Mouse (Mus musculus): ENCODE data around the gene Id3. TPM values are rescaled to one million over a fixed set of nuclear protein-coding genes. Genes with fewer than 3 reads are reported as not detected.

The Id3 gene
- polyA plus RNA-seq, 1 experiment from 2014 or later: 226 TPM

DNA sequence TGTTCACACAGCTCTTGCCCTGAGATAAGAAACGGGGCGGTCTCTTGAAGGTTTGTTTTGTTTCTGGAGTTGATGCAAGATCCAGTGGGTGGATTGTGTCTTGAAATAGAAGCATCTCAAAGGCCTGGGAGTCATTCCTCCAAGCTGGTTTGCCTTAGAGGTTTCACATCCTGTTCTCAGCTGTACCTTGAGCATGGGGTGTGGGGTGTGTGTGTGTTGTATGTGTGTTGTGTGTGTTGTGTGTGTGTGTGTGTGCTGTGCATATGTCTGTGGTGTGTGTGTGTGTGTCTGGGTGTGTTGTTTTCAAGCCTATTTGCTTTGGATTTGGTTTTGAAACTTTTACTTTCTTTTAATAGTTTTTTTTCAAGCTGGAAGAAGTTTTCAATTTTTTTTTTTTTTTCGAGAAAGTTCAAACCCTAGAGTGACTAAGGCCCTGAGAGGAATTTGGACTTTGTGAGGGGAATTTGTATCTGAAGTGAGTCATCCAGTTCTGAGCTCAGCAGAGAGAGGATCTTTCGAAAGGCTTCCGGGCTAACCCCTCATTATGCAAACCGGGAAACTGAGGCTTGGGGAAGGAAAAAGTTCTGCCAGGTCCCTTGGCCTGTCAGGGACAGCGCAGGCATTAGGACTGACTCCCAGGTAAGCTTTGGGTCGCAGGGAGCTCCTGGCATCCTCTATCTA is 20.0 kb upstream of the Id3 start:
- no peak for ATAC-seq

DNA sequence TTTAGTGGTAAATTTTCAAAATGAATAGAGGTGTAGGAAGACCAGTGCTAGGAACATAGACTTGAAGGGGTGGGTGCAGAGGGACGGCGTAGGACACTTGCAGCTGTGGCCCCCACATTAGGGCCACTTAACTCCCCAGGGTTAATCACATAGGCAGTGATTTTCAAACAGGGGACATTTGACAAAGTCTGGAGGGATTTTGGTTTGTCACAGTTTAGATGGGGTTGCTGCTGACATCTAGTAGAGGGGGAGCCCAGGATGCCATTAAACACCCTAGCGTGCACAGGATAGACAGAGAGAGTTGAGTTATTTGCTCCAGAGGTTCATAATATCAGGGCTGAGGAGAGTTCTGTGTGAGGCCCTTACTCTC is 19.5 kb upstream of the Id3 start:
- Histone ChIP-seq H3K27ac (ENCODE audit: low read depth, low read length) (no peak overlapping the region), H3K9me3 (ENCODE audit: control insufficient read depth, low read length) (no peaks in the 10 kb centered on the region), H3K4me2 (ENCODE audit: low read length) (no peak overlapping the region), H3K36me3 (ENCODE audit: control insufficient read depth, insufficient read depth, low read length) (no peaks in the 10 kb centered on the region), H3K9ac (ENCODE audit: low read depth, low read length) (no peak overlapping the region), H3K27me3 (replicated peaks; ENCODE audit: control insufficient read depth, insufficient read depth, low read length) (no peaks in the 10 kb centered on the region), H3K4me1 (ENCODE audit: control insufficient read depth, insufficient read depth, low read depth, low read length) (no peaks in the 10 kb centered on the region), H3K4me3 (ENCODE audit: low read length) (no peak overlapping the region)
- ATAC-seq: no peak
- 89% methylated on average over 3 of the region's 3 CpGs for WGBS

More for the DNA sequence above, 20.0 kb upstream of the Id3 start:
- no peaks in the 10 kb centered on the region for H3K27me3 ChIP-seq (replicated peaks; ENCODE audit: control insufficient read depth, insufficient read depth, low read length)
- H3K4me3 ChIP-seq (ENCODE audit: low read length): no peak overlapping the region
- H3K4me2 ChIP-seq (ENCODE audit: low read length): no peak overlapping the region
- H3K4me1 ChIP-seq (ENCODE audit: control insufficient read depth, insufficient read depth, low read depth, low read length): no peaks in the 10 kb centered on the region
- H3K36me3 ChIP-seq (ENCODE audit: control insufficient read depth, insufficient read depth, low read length): no peaks in the 10 kb centered on the region
- H3K9ac ChIP-seq (ENCODE audit: low read depth, low read length): no peak overlapping the region
- WGBS: 82% methylated on average over 8 of the region's 8 CpGs
- H3K27ac ChIP-seq (ENCODE audit: low read depth, low read length): no peak overlapping the region
- no peaks in the 10 kb centered on the region for H3K9me3 ChIP-seq (ENCODE audit: control insufficient read depth, low read length)

DNA sequence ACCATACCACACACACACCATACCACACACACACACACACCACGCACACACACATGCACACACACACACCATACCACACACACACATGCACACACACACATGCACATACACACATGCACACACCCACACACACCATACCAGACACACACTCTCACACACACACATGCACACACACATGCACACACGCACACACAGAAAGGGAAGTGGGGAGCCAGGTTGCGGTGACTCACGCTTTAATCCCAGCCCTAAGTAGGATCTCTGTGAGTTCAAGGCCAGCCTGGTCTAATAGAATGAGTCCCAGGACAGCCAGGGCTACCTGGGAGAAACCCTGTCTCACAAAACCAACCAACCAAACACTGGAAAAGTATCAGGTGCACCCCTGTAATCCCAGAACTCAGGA is 18.7 kb upstream of the Id3 start:
- Histone ChIP-seq H3K4me1 (ENCODE audit: control insufficient read depth, insufficient read depth, low read depth, low read length) (no peaks in the 10 kb centered on the region), H3K27me3 (replicated peaks; ENCODE audit: control insufficient read depth, insufficient read depth, low read length) (no peaks in the 10 kb centered on the region), H3K4me3 (ENCODE audit: low read length) (no peak overlapping the region), H3K4me2 (ENCODE audit: low read length) (no peak overlapping the region), H3K27ac (ENCODE audit: low read depth, low read length) (no peak overlapping the region), H3K9me3 (ENCODE audit: control insufficient read depth, low read length) (no peaks in the 10 kb centered on the region), H3K36me3 (ENCODE audit: control insufficient read depth, insufficient read depth, low read length) (no peaks in the 10 kb centered on the region), H3K9ac (ENCODE audit: low read depth, low read length) (no peak overlapping the region)
- no peak for ATAC-seq
- WGBS: 93% methylated on average over 4 of the region's 4 CpGs

DNA sequence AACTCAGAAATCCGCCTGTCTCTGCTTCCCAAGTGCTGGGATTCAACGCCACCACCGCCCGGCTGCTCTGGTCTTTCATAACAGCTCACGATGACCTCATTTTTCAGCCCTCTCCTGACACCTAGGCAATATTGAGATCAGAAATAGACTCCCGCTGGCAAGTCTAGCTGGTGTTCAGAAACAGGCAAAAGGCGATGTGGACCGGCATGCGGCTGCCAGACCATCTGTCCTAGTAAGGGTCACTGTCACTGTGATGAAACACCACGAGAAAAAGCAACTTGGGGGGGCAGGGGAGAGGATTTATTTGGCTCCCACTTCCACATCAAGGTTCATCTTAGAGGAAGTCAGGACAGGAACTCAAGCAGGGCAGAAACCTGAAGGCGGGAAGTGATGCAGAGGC is 17.8 kb upstream of the Id3 start:
- no peak overlapping the region for H3K9ac ChIP-seq (ENCODE audit: low read depth, low read length)

DNA sequence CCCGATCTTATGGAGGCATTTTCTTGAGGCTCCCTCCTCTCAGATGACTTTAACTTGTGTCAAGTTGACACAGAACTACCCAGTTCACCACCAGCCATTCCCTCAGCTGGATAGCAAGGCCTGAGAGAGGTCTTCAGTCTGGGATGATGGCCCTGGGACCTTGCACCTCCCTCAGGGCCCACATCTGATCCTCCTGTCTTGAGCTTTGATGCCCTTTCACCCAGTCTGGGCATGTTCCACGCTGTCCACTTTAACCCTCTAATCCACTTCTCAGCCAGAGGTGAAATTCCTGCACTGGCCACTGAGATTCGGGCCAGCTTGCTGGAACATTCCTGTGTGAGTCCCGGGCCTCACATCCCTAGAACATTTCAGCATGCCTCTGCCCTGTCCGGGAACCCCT is 17.3 kb upstream of the Id3 start:
- 79% methylated on average over 5 of the region's 5 CpGs for WGBS

More for the DNA sequence above, 17.8 kb upstream of the Id3 start:
- no peaks in the 10 kb centered on the region for H3K4me1 ChIP-seq (ENCODE audit: control insufficient read depth, insufficient read depth, low read depth, low read length)
- no peaks in the 10 kb centered on the region for H3K9me3 ChIP-seq (ENCODE audit: control insufficient read depth, low read length)
- no peak overlapping the region for H3K4me2 ChIP-seq (ENCODE audit: low read length)
- no peaks in the 10 kb centered on the region for H3K27me3 ChIP-seq (replicated peaks; ENCODE audit: control insufficient read depth, insufficient read depth, low read length)
- H3K36me3 ChIP-seq (ENCODE audit: control insufficient read depth, insufficient read depth, low read length): no peaks in the 10 kb centered on the region
- H3K27ac ChIP-seq (ENCODE audit: low read depth, low read length): no peak overlapping the region
- no peak overlapping the region for H3K4me3 ChIP-seq (ENCODE audit: low read length)
- ATAC-seq: no peak
- WGBS: 86% methylated on average over 11 of the region's 11 CpGs

DNA sequence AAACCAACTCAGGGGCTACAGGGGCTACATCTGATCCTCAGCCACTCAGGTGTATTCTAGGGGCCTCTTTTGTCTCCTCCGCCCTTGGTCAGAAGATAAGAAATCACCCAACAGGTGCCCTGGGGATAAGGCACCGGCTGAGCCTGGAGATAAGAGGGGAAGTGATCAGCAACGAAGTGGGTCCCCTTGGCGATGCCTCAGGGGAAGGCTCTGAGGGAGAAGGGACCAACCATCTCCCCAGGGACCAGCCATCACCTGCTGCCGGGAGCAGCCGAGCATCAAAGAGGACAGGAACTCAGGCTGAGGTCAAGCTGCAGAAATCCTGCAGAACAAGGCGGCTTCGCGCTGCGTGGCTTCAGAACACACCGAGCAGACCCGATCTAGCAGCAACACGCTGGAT is 15.6 kb upstream of the Id3 start:
- no peaks in the 10 kb centered on the region for H3K4me1 ChIP-seq (ENCODE audit: control insufficient read depth, insufficient read depth, low read depth, low read length)
- no peak for ATAC-seq
- WGBS: 74% methylated on average over 13 of the region's 13 CpGs

More for the DNA sequence above, 17.3 kb upstream of the Id3 start:
- Histone ChIP-seq H3K36me3 (ENCODE audit: control insufficient read depth, insufficient read depth, low read length) (no peaks in the 10 kb centered on the region), H3K27ac (ENCODE audit: low read depth, low read length) (no peak overlapping the region), H3K27me3 (replicated peaks; ENCODE audit: control insufficient read depth, insufficient read depth, low read length) (no peaks in the 10 kb centered on the region), H3K4me1 (ENCODE audit: control insufficient read depth, insufficient read depth, low read depth, low read length) (no peaks in the 10 kb centered on the region), H3K9ac (ENCODE audit: low read depth, low read length) (no peak overlapping the region), H3K4me3 (ENCODE audit: low read length) (no peak overlapping the region), H3K4me2 (ENCODE audit: low read length) (no peak overlapping the region), H3K9me3 (ENCODE audit: control insufficient read depth, low read length) (no peaks in the 10 kb centered on the region)
- no peak for ATAC-seq

DNA sequence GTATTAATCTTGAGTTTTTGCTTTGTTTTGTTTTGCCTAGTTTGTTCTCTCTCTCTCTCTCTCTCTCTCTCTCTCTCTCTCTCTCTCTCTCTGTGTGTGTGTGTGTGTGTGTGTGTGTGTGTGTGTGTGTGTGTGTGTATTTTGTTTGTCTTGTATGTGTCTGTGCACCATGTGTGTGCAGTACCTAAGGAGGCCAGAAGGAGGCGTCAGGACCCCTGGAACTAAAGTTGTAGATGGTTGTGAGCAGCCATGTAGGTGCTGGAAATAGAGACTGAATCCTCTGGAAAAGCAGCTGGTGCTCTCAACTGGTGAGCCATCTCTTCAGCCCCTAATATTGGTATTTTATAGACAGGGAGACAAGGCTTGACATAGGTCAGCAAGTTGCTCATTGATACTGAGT is 13.5 kb upstream of the Id3 start:
- no peak overlapping the region for H3K4me2 ChIP-seq (ENCODE audit: low read length)
- no peaks in the 10 kb centered on the region for H3K36me3 ChIP-seq (ENCODE audit: control insufficient read depth, insufficient read depth, low read length)
- H3K9me3 ChIP-seq (ENCODE audit: control insufficient read depth, low read length): no peaks in the 10 kb centered on the region
- 90% methylated on average over 1 of the region's 1 CpGs for whole genome bisulfite sequencing
- no peak overlapping the region for H3K9ac ChIP-seq (ENCODE audit: low read depth, low read length)
- H3K4me1 ChIP-seq (ENCODE audit: control insufficient read depth, insufficient read depth, low read depth, low read length): peaks cover 7% of the 10 kb centered on the region
- H3K27ac ChIP-seq (ENCODE audit: low read depth, low read length): no peak overlapping the region
- no peak overlapping the region for H3K4me3 ChIP-seq (ENCODE audit: low read length)
- no peak for ATAC-seq
- H3K27me3 ChIP-seq (replicated peaks; ENCODE audit: control insufficient read depth, insufficient read depth, low read length): no peaks in the 10 kb centered on the region

More for the DNA sequence above, 15.6 kb upstream of the Id3 start:
- Histone ChIP-seq H3K4me2 (ENCODE audit: low read length) (no peak overlapping the region), H3K9me3 (ENCODE audit: control insufficient read depth, low read length) (no peaks in the 10 kb centered on the region), H3K4me3 (ENCODE audit: low read length) (no peak overlapping the region), H3K27ac (ENCODE audit: low read depth, low read length) (no peak overlapping the region), H3K36me3 (ENCODE audit: control insufficient read depth, insufficient read depth, low read length) (no peaks in the 10 kb centered on the region), H3K9ac (ENCODE audit: low read depth, low read length) (no peak overlapping the region), H3K27me3 (replicated peaks; ENCODE audit: control insufficient read depth, insufficient read depth, low read length) (no peaks in the 10 kb centered on the region)

DNA sequence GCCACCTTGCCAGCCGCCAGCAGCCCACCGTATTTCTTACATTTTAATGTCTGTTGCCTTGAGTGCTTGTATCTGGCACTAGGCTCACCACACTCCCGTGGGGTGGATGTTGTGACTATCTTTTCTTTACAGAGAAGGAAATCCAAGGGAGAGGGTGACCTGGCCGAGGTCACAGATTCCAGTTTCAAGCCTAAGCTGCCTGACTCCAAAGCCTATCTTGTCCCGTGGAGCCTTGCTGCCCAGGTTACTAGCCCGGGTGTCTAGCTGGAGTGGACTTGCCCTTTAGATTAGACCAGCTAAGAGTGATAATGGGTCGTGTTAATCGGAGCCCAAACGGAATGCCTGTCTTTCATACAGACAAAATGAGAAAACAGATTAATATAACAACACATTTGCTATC is 9.5 kb upstream of the Id3 start:
- Histone ChIP-seq H3K9ac (ENCODE audit: low read depth, low read length) (peak overlapping the region; percentile 74; the same call in 1 of the 2 replicates), H3K27ac (ENCODE audit: low read depth, low read length) (peak overlapping the region; percentile 84), H3K4me1 (ENCODE audit: control insufficient read depth, insufficient read depth, low read depth, low read length) (peaks cover 21% of the 10 kb centered on the region), H3K36me3 (ENCODE audit: control insufficient read depth, insufficient read depth, low read length) (no peaks in the 10 kb centered on the region), H3K9me3 (ENCODE audit: control insufficient read depth, low read length) (no peaks in the 10 kb centered on the region), H3K4me3 (ENCODE audit: low read length) (no peak overlapping the region), H3K27me3 (replicated peaks; ENCODE audit: control insufficient read depth, insufficient read depth, low read length) (no peaks in the 10 kb centered on the region), H3K4me2 (ENCODE audit: low read length) (peak overlapping the region; percentile 78)
- WGBS: 12% methylated on average over 9 of the region's 9 CpGs
- ATAC-seq: no peak

DNA sequence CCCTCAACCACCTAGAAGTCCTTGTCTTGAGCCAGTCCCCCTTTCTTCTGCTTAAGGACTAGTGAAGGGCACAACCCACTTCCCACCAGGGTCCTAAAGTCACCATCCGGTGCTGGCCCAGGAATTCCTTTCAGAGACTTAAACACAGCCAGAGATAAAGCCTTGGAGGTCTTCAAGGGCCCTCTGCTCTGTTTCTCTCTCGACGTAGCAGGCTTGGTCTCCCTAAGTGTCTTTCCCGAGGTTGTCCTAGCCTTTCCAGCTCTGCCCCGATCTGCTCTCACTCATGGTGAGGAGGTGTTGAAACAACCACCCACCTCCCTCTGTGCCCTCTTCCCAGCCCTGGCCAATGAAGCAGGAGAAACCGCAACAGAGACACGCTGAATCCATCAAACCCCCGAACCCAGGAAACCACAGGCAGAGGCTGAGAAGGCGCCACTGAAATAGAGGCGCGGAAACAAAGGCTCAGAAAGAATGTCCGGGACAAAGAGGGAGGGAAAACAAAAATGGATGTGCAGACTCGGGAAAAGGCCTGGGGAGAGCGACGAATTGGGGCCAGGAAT is 8.8 kb upstream of the Id3 start:
- Histone ChIP-seq H3K9ac (ENCODE audit: low read depth, low read length) (peak overlapping the region; percentile 74), H3K9me3 (ENCODE audit: control insufficient read depth, low read length) (no peaks in the 10 kb centered on the region), H3K27me3 (replicated peaks; ENCODE audit: control insufficient read depth, insufficient read depth, low read length) (no peaks in the 10 kb centered on the region), H3K27ac (ENCODE audit: low read depth, low read length) (peak overlapping the region; percentile 84), H3K4me1 (ENCODE audit: control insufficient read depth, insufficient read depth, low read depth, low read length) (peaks cover 21% of the 10 kb centered on the region), H3K4me3 (ENCODE audit: low read length) (peak overlapping the region; percentile 47), H3K4me2 (ENCODE audit: low read length) (peak overlapping the region; percentile 78), H3K36me3 (ENCODE audit: control insufficient read depth, insufficient read depth, low read length) (no peaks in the 10 kb centered on the region)
- peak; percentile 53; the same call in 1 of the 2 replicates for ATAC-seq
- WGBS: 2% methylated on average over 15 of the region's 15 CpGs
